Mouse (Mus musculus) urinary bladder, postnatal 36 days (tissue): Measurements from ENCODE around the gene Rgs2.
A peak's percentile ranks its signal among the peaks of the same experiment; 100 is the strongest.

Experiments used
- DNase-seq, 2 experiments: peaks; one replicate each; pipeline ENCODE4 v3.0.0; 2022; ENCODE audit warnings: low spot score in 2 of 2, mixed read lengths in 1 of 2

Gene Rgs2

DNA sequence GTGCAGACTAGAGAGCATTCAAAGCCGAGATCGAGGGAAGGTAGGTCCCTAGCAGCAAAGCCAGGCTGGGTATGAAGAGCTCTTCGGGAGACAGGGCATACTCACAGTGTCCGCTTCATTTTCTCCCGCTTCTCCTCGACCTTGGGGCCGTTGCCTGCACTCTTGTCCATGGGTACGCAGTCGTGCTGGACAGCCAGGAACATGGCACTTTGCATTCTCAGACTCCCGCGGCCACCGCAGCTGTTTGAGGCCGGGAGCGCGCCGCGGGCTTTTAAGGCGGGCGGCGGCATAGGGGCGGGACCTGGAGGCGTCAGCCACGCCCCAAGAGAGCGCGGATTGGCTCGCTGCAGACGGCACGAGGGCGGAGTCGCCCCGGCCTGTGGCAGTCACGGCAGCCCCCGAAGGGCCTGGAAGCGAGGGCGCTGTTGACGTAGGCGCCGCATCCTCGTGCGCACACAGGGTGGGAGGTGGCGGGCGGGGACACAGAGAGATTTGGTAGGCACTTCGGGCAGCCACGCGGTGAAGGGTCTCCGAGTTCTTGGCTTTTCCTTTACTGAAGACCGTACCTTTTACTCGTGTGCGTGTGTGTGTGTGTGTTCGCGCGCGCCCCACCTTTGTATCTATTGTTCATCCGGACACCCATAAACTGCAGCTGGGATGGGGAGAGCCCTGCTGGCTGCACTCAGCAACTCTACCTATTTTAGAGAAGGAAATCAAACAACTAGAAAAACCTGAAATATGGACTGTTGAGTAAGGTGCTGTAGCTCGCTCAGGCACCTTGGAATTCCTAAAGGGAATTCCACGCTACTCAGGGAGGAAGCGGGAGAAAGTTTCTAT lies at the start of gene Rgs2:
Gene Rgs2, minus strand, starts transcription at position 258 of the 837 bp plus-strand sequence.
- DNase-seq, result peak; percentile 93 to 95

DNA sequence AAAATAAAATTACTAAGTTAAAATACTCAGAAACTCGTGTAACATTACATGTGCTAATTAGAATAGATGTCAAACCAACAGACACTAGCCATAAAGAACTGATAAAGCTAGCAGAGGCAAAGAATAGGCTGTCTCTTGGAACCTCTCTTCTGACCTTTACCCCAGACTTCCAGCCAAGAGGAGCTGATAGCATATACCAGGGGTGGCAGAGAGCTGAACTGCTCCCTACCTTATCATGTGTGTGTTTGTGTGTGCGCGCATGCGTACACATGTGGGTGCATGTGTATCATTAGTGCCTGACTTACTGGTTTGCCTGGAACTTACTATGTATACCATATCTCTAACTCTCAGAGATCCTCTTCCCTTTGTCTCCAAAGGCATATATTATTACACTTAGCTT lies 49.4 kb upstream of the Rgs2 start:
- DNase-seq, result no peak

DNA sequence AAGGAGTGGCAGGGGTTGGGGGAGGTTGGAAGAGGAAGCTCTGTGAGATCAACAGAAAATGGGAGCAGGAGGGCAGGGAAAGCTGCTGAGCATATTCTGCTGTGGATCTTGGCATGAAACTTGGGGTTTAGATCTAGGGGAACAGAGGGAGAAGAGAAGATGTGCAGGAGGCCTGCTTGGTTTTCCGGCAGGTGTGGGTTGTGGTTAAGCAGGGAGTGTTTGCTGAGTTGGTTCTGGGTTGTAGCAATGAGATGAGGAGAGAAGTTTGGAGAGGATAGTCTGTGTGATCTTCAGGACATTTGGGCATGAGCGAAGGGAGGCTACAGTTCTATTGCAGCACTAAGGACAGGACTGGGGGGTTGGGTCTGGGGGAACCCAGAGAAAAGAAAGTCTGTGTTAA lies 37.9 kb upstream of the Rgs2 start:
- no peak for DNase-seq

DNA sequence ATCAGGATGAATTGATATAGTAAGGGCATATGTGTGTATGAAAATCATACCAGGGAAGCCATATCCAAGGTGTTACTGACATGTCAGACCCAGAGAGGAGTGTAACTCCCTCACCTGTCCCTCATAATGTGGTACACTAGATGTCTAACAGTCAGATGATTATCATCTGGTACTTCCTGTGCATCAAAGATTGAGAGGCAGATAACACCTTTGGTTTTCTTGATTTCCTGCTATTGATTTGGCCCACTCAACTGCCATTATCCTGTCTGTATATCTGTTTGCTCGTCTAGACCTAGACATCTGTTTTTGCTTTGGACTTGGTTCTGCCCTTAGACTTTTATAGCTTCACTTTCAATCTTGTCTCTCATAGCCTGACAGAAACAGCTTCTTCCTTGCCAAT lies 29.5 kb upstream of the Rgs2 start:
- no peak for DNase-seq

DNA sequence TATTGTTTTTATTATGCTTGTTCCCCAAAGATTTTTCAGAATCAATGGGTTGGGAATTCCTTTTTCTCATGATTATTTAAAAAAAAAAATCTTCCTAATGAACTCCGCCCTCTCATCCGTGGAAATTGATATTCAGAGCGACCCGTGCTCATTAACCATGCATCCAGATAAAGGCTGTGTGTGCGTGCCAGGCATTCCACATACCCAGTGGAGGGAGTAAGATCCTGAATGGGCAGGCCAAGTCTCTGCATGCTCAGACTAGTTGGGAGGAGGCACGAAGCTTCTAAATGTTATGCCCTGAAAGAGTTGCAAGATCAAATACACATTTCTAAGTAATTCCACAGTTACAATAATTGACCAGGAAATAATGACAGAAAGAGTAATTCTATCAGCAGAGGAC lies 26.5 kb upstream of the Rgs2 start:
- DNase-seq, result no peak

DNA sequence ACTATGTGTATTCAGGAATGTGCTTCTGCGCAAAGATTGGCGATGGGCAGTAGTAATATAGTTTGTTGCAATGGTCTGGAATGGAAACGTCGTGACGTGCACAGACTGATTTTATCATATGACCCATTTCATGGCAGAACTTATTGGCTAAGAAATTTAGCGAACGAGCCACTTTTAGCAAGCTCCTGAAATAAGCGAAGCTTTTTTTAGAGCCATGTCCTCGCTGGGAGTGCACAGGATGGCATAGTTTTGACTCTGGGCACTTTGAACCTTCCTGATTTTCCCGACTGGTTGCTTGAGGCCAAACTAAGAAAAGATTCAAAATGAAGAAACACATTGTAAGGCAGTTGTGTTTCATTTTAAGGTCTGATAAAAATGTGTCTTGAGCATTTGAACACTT lies 25.7 kb upstream of the Rgs2 start:
- DNase-seq, result no peak

DNA sequence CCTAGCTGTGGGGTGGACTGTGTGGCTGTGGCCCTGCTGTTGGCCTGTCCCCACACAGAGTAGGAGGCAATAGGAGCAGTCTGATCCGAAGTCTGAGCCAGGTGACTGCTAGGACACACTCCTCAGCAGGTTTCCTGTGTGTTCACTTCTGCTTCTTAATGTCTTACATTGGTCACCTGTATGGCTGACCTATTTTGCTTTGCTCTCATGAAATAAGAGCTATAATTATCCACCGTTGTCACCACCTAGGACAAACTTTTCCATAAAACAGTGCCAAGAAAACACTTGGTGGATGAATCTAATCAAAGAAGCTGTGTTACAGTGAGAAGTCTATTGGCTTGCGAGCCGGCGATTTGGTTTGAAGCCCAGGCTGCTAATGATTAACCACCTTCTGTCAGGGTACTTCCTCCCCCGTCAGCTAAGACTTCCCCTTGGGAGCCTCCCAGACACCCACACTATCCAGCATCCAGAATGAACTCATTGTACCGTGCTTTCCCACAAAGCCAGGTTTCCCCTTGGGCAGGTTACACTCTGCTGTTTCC lies 14.5 kb upstream of the Rgs2 start:
- DNase-seq, result no peak

DNA sequence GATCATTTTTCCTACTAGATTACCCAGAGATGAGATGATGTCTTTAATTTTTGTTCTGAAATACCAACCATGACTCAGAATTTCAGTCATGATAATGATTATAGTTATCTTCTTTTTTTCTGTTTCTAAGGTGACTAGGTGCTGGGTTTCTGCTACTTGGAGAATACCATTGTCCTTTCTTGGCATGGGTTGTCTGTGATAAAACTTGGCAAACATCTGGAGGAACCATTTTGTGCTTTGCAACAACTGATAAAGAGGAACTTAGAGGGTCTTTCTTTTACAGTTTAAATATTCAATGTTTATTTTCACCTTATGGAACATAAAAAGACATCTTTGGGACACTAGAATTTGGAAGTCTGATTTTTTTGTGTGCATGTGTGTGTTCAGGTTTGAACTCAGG lies 10.0 kb upstream of the Rgs2 start:
- no peak for DNase-seq

DNA sequence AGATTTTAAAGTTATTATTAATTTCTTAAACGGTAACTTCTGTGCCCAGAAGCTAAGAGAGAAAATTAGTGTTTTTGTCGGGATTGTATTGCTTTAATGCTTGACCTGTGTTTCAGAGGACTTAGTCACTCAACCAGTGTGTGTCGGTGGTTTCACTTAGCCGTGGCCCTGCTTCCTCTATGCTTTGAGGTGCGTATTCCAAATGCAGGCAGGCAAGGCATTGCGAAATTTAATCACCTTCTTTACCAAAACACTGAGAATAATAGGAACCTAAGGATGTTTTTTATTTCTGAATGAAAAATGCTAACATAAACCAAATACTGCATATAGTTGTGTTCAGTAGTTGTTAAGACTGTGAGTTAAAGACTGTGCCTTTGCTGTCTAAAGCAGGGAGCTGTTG lies 3.4 kb upstream of the Rgs2 start:
- DNase-seq, result no peak

DNA sequence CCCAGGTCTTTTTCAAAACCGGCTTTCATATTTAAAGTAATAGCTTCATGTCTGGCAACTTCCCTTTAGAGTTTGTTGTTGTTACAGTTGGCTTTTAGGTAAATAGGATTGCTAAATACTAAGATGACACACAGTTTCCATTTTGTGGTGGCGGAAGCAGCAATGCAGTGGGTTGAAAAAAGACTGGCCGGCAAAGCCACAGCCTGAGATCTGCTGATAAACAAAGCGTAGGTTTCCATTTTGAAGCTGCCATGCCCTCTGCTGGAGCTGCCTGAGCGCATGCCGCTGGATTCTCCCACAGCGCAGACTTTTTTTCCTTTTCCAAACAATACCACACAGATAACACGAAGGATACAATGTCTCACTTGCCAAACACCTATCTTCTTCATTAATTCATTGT lies 2.6 kb upstream of the Rgs2 start:
- peak; percentile 62 to 71 for DNase-seq

DNA sequence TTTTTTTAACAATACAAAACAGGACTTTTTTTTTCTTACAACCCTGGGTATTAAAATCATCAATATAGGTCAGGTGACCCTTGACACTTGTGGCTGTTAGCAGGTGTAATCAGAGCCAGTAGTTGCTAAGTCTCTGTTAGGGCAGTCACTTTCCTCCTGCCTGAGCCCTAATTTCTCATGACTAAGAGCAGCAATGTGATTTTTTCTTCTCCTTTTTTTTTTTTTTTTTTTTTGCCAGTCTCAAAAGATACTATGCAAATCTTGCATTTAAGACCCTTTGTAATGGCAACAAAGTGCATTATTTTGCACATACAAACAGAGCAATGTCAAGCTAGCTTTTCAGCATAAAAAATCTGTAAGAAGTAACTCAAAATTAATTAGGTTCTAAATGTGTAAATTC lies 1.7 kb upstream of the Rgs2 start:
- DNase-seq, result no peak

DNA sequence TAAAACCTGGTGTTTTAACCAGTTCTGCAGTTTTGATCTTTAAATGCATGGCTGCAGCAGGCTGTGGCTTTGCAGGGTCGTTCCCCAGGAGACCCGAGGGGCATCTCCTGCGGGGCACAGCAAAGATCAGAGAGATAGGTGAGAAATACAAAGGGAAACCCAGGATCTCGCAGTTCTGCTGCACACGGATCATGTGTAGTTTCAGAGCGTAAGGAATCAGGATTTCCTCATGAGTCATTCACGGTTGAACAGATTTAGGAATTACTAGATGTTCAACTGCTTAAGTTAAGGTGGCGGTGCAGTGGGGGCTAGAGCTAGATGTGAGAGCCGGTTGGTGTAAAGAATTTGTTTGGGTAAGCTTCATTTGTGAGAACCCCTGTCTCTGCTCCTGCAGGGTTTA lies 780 bp upstream of the Rgs2 start:
- peak in 1 of 2 experiments; percentile 3 for DNase-seq

DNA sequence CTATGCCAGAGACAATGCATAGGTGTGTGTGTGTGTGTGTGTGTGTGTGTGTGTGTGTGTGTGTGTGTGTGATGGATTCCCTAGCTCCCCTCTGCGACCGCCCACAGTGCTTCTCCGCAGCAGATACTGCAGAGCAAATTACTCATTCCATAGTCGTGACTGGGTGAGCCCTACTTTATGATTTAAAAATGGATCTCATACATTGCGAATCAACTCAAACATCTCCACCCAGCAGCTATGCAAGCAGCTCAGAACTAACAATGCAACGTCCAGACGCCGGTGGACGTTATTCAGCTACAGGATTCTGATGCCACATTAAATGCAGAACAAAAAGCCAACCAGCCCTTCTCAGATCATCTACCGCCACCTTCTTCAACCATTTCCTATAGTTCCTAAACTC lies 545 bp downstream of the Rgs2 start:
- peak in 1 of 2 experiments; percentile 6 for DNase-seq

DNA sequence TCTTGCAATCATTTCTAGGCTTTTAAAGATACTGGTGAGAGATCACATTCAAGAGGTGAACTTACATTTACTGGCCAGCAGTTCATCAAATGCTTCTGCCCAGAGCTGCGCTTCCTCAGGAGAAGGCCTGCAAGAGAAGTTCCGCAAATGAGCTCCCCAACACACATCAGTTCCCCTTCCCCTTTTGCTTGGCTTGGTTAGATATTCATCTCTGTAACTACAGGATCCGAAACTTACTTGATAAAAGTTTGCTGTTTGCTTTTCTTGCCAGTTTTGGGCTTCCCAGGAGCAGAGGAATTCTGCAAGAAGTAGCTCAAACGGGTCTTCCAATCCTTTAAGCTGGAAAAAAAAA lies 1.3 kb downstream of the Rgs2 start:
- DNase-seq, result no peak

DNA sequence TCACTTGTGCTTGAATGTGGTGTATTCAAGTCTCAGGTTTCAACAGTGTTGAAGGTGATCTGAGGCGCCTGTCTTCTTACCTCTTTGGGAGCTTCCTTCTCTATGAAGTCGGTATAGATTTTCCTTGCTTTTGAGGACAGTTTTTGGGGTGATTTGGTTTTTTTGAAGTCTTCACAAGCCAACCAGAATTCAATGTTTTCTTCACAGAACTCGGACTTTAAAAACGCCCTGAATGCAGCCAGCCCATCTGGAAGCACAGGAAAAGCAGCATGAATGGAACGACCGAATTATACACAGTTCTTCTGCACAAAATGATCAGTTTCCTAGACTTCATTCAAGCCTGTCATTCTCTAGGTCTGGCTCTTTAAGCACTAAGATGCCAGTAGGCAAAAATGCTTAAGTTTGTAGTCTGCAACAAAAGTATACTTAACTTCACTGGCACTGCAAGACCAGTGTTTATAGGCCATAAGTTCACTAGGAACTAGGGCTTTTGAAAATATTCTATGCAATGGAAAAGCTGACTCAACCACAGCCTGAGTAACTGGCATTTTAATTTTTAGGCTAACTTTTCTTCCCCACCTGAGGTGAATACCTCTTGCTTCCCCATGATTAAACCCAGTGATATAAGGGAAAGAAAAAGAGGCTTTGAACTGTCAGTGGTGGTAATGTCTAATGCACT lies 1.8 kb downstream of the Rgs2 start:
- no peak for DNase-seq

DNA sequence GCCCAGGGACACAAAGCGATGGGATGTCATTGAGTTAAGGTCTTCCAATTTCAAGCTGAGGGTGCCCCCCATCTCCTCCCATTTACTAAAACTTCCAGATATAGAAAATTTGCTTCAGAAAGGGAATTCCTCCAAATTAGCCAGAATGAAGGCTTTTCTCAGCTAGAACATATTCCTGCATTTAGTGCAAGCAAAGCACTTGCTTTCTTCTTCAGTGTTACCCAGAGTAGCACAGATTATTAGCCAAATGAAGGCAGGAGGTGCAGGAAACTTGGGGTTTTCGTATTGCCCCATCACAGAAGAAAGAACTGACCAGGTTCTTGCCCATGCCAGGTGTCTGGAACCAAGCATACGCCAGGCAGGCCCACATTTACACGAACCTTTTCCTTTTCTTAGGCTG lies 3.7 kb downstream of the Rgs2 start:
- no peak for DNase-seq

DNA sequence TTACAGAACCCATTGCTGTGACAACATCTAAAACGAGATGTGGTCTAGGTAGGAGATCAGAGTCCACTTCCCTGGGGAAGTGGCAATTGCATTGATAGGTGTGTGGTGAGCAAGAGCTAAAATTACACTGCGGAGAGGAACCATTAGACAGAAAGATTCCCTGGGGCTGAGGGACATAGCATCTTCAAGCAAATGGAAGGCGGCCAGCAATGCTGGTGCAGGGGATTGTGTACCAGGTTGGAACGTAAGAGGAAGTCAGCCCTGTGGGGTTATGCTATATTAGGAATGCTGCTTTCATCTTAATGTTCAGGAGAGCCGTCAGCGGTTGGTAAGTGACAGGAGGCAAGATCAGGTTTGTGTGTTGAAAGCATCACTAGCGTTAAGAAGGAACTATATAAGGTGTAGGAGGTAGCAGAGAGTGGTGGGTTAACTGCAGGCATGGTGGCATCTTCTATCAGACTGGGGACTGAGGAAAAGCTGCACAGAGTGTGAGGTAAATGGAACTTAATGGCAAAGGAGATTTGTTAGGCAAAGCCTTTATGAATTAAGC lies 4.5 kb downstream of the Rgs2 start:
- peak in 1 of 2 experiments; percentile 17 for DNase-seq

DNA sequence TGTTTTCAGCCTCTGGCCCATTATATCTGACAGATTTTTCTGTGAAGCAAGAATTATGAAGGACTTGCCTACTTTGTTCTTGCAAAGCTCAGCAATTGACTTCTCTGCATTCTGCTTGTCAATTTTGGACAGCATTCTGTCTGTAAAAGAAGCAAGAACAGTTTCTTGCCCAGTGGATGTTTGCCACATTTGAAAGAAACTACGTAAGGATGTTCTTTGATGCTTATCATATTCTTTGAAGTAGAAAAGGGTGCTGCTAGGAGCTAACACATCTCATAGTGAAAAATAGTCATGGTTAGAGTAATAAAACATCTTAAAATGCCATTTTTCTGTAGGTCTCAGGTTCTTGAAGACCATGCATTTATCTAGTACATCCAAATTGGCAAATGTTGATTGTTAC lies 10.9 kb downstream of the Rgs2 start:
- no peak for DNase-seq

DNA sequence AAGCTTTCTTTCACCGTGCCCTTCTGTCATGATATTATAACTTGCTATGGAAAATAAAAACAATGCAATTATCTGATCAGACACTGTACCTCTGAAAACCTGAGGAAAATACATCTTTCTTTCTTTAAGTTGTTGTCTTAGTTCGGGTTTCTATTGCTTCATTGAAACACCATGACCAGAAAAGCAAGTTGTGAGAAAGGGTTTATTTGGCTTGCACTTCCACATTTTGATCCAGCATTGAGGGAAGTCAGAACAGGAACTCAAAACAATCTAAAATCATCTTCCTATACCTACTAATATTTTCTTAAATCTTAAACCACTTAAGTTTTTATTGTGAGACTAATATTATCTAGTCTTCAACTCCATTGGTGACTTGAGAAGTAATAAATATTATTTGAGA lies 11.4 kb downstream of the Rgs2 start:
- DNase-seq, result no peak

DNA sequence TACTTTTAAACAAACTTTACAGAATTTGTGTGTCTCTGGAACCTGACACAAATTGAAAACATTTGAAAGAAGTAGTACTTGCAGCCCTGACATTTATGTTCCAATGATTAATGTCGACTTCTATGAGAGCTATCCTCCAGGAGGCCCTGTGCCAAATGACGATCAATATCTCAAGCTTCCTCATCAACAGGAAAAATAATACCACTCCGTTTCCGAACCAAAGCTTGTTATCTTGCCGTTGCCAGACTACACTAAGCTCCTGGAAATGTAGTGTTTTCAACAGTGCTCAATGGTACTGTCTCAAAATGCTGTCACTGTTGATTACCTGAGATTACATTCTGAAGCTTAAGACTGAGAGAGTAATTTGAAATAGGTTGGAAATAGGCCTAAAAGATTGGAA lies 13.7 kb downstream of the Rgs2 start:
- no peak for DNase-seq

DNA sequence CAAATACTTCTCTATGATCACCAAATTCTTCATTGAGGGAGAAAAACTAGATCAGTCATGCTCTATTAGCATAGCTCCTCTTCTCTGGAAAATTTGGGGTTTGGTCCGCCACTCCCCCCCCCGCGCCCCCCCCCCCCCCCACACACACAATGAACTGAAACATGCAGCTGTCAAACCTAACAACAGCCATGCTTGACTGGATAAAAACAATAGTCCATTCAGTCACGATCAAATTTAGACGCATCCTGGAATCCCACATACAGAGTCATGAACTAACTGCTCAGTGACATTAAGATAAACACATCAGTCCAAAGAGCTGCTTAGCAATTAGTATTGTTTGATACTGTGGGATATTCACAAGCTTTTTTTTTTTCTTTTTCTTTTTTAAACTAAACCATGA lies 14.2 kb downstream of the Rgs2 start:
- DNase-seq, result no peak

DNA sequence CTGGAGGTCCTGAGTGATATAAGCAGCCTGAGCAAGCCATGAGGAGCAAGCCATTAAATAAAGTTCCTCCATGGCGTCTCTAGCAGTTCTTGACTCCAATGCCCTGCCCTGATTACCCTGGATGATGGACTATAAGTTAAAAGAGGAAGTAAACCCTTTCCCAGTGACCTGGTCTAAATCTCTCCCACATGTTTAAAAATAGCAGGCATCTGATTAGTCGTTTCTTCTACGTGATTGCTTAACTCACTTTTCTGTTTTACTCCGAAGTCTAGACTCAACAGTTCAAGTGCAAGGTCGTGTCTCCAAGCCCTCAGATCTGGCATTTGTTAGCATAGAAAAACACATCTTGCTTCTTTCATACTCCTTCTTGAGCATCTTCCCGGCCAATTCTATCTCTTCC lies 15.2 kb downstream of the Rgs2 start:
- DNase-seq, result no peak
